Mouse (Mus musculus): ENCODE results near the gene Psen2.

- TF ChIP-seq CTCF (IDR thresholded peaks at IDR 0.05; ENCODE audit: insufficient read depth, low read depth, low read length) (no peak), POLR2A (IDR thresholded peaks at IDR 0.05; ENCODE audit: insufficient read depth, low read depth, low read length) (no peak)
Observed at GRCm38 (mm10) chr1:180216541-180217276, 46.5 kb downstream of the Psen2 start.

Data from olfactory bulb, adult 2 months (tissue).